Mouse (Mus musculus): ENCODE results near the gene Polr2j. TPM values are rescaled to one million over a fixed set of nuclear protein-coding genes. Genes with fewer than 3 reads are reported as not detected.
A peak's percentile ranks its signal among the peaks of the same experiment; 100 is the strongest.

The Polr2j gene
- 158 and 163 TPM in 2 replicates for total RNA-seq (2017)

DNA sequence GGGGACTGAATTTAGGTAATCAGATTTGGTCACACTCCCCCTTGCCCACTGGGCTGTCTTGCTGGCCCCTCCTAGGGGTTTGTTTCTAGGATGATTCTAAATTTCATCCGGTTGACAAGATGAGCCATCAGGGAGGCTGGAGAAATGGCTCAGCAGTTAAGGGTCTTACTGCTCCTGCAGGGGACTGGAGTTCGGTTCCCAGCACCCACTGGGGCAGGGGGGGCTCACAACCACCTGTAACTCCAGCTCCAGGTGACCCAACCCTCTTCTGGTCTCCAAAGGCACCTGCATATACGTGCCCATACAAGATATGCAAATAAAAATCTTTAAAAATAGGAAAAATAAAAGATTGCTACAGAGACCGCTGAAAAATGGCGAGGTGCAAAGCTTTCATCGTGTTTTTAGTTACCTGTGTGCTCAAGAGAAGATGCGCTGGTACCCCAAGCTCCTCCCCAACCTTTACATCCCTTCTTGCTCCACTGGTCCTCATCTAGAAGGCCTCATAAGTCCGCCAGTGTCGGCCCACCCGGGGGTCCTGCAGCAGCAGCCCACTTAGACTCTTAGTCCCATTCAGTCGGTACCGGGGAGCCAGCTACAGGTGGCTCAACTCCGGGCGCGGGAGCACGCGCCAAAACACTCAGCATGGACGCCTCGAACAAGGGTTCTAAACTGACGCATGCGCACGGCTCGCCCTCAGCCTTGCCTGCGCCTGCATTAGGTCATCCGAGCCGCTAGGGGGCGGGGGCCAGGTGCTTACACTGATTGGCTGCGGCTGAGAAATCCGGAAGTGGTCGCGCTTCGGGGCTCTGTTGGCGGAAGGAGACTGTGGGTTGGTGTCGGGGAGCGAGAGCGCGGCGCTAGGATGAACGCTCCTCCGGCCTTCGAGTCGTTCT is at the start of gene Polr2j:
Gene Polr2j (plus strand): TSS at position 741 of the 893 bp plus-strand sequence.
- ATAC-seq (replicated peaks; ENCODE audit: low read depth, poor library complexity, severe bottlenecking), result peak; percentile 97

DNA sequence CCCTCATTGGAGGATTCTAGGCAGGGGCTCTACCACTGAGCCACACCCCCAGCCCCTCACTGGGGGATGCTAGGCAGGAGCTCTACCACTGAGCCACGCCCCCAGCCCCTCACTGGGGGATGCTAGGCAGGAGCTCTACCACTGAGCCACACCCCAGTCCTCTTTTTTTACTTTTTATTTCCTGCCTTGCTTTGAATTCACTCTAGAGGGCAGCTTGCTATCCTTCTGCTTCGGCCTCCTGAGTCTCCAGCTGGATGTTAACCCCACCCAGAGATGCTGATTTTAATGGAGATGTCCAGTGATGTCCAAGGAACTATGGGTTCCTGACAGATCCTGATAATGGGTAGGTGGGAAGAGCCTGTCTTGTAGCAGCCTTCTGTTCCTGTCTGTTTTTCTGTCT is 47.0 kb upstream of the Polr2j start:
- ATAC-seq (replicated peaks; ENCODE audit: low read depth, poor library complexity, severe bottlenecking), result no peak

DNA sequence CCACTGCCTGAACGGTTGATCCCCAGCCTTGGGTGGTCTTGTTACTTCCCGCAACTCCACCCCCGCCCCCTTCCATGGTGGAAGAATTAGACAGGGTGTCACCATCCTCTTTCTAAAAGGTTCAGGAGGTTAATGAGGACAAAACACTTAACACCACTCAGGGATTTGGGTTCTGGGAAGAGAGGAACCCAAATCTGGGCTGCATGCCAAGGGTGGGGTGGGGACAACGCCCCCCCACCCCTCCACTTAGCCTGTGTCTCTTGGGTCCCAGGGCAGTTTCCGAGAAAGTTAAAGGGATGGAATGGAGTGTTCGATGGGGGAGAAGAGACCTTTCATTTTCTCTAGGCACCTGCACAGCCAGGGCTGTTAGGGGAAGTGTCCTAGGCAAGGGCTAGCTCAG is 43.4 kb upstream of the Polr2j start:
- ATAC-seq (replicated peaks; ENCODE audit: low read depth, poor library complexity, severe bottlenecking), result no peak

DNA sequence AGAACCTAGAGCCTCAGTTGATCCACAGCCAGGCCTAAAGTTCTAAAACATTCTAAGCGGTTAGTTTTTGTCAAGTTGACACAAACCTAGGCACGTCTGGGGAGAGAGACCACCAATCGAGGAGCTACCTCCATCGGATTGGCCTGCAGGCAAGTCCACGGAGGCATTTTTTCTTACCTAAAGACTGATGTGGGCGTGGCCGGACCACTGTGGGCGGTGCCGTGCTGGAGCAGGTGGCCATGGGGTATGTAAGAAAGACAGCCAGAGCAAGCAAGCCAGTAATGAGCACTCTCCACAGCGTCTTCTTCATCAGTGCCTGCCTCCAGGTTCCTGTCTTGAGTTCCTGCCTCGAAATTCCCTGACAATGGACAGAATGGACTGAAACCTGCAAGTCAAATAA is 42.9 kb upstream of the Polr2j start:
- ATAC-seq (replicated peaks; ENCODE audit: low read depth, poor library complexity, severe bottlenecking), result no peak

DNA sequence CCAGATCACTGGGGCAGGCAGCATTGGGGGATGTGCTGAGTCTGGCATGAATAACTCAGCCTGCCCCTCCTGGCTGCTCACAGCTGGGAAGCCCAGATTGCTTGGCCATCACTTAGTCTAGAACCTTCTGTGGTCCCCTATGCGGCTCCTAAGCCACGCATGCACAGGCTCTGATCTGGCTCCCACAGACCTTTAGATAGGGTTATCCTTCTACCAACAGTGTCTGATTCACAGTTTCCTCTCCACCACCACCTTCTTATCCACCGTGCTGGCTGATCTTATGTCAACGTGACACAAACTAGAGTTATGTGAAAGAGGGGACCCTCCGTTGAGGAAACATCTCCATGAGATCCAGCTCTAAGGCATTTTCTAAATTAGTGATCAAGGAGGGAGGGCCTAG is 41.4 kb upstream of the Polr2j start:
- peak; percentile 23; the same call in 1 of the 2 replicates for ATAC-seq (replicated peaks; ENCODE audit: low read depth, poor library complexity, severe bottlenecking)

DNA sequence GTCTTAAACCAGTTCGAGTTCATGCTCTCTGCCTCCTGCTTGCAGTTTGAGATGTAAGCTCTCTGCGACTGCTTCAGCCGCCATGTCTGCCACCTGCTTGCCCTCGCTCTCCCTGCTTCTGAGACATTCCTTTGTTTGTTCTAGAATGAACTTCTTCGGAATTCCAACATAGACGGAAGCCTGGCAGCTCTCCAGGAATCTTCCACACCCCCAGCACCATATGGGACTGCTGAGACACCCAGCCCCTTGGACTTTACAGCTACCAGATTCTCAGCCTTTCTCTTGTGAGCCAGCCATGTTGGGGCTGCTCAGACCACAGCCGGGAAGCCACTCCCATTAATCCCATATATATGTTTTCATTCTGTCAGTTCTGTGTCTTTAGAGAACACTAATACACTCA is 40.1 kb upstream of the Polr2j start:
- ATAC-seq (replicated peaks; ENCODE audit: low read depth, poor library complexity, severe bottlenecking), result no peak

DNA sequence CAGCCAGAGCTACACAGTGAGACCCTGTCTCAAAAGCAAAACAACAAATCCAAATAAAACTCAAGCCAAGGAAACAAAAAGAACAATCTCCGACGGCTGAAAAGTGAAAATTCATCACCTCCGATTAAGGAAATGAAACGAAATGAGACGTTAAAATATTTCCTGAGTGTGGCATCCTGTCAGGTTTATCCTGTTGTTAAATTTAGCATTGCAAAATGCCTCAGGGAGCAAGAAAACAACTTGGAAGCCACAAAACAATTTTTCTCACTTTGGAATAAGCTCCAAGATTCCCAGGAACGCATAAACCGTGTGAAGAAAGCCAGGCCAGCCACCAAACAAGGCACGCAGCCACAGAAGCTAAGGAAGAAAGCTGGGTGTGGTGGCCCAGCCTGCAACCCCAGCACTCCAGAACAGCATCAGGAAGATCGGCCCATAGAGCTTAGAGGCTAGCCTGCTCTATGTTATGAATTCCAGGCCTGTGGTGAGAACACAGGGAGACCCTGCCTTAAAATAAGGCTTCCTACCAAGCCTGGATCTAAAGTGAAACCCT is 39.4 kb upstream of the Polr2j start:
- 0 out of 2 replicates have a peak, but pooled peaks have one; percentile 26 for ATAC-seq (replicated peaks; ENCODE audit: low read depth, poor library complexity, severe bottlenecking)

DNA sequence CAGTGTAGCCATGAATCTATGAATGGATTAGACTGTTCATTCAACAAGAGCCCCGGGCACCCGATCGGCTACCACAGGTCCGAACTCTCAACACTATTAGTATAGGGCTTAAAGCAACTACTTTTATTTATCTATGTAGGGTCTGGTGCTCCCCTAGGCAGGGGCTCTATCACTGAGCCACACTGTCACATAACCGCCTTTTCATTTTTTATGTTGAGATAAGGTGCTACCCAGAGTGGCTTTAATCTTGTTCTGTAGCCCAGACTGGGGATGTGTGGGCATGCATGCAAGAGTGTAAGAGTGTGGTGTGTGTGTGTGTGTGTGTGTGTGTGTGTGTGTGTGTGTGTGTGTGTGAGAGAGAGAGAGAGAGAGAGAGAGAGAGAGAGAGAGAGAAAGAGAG is 38.3 kb upstream of the Polr2j start:
- ATAC-seq (replicated peaks; ENCODE audit: low read depth, poor library complexity, severe bottlenecking), result no peak

DNA sequence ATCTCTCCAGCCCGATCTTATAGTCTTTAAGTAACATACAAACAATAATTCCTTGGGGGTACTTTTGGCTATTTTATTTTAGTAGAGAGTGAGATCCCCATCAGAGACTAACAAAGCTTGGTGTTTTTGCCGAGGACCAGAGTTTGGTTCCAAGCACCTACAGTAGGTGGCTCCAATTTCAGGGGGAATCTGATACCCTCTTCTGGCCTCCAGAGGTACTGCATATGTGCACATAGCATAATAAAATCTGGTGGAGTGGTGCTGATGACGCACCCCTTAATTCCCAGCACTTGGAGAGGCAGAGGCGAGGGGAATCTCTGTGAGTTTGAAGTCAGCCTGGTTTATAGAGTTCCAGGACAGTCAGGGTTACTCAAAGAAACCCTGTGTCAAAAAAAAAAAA is 34.1 kb upstream of the Polr2j start:
- no peak for ATAC-seq (replicated peaks; ENCODE audit: low read depth, poor library complexity, severe bottlenecking)

DNA sequence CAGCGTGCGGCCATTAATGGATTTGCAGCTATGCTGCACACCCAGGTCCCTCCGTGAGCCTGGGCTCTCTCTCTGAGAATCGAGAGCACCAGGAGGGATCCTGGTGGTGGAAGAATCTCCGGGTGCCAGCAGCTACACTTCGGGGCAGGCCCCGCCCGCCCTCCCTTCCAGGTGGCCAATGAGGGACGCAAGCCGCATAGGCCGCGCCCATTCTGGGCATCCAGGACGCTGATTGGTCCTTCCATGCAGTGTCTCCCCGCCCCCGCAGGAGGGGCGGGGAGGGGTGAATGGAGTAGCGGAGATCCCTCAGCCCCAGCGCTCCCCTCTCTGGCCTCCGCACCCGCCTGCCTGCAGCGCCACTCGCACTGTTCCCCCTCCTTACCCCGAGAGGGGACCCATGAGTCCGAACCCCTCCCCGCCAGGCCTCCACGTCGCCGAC is 32.7 kb upstream of the Polr2j start, which contains the start of gene Rasa4:
Gene Rasa4 (plus strand): TSS at position 248 of the 439 bp plus-strand sequence.
- ATAC-seq (replicated peaks; ENCODE audit: low read depth, poor library complexity, severe bottlenecking), result peak; percentile 96

DNA sequence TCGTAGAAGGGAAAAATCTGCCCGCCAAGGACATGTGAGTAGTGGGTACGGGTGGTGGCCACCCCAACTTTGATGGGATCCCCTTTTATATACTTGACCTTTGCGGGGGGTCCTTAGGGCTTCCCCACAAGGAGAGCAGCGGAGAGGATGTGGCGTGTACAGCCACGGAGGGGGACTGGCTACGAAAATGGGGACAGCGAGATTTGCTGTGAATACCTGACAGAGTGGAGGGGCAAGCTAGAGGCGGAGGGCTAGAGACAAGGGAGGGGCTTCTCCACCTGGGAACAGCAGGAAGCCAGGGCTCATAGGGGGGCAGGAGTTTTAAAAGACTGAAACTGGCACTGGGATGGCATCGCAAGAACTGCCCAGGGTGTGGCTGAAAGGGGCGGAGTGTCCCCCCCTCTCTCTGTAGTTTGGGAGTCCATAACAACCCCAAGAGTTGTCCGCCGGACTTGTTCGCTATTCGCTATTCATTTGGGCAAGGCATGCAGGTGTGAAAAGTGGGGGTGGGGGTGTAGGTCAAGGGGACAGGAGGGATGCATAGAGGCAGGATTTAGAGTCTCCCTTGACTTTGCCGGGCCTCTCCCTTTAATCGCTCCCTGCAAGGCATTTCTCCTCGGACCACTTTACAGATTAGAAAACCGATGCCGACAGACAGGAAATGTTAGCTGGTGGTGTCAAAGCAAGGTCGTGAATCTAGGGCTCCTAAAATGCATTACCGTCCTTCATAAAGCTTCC is 32.1 kb upstream of the Polr2j start:
- ATAC-seq (replicated peaks; ENCODE audit: low read depth, poor library complexity, severe bottlenecking), result no peak

DNA sequence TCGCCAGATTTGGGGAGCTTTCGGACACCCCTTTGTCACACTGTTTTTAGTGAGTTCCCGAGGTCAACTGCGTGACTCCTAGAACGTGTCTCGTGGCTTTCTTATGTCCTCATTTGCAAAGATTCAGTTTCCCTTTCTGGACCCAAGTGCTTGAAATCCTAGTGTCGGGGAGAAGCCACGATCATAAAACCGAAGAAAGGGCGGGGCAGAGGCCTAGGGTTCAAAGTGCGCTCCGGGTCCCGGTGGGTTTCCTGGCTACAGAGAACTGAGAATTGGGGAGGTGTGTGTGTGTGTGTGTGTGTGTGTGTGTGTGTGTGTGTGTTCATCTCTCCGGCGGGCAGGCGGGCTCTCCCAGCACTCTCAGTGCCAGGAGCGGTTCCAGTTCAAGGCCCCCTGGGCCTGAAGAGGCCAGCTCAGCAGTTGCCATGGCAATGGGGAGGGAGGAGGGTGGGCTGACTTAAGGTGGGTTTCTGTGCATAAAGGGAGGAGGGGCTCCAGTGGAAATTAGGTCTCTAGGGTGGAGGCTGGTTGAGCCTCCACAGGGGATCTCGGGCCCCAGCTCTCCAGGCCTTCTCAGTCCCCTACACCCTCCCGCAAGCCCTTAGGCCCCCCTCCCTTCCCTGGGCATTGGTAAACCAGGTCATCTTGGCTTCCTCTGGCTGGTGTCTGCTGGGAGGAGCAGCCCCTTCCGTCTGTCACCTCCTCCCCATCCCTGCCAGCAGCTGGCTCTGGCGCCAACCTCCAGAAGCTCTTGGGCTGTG is 31.4 kb upstream of the Polr2j start:
- 0 out of 2 replicates have a peak, but pooled peaks have one; percentile 13 for ATAC-seq (replicated peaks; ENCODE audit: low read depth, poor library complexity, severe bottlenecking)

DNA sequence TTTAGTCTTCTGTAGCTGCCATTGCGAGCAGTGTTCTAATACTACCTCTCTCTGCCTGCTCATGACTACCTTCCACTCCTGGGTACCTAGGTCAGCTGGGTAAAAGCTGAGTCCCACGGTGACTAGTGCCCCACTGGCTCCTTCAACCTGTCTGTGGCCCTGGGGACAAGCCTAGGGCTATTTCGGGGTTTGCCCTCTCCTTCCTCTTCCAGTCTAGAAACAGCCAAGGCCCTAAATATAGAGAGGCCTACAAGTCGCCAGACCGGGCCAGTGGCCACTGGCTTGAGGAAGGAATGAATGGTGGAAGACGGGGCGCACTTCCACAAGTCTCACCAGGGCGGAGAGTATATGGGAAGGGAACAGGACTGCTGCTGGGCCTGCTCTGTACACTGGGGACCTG is 30.1 kb upstream of the Polr2j start:
- no peak for ATAC-seq (replicated peaks; ENCODE audit: low read depth, poor library complexity, severe bottlenecking)

DNA sequence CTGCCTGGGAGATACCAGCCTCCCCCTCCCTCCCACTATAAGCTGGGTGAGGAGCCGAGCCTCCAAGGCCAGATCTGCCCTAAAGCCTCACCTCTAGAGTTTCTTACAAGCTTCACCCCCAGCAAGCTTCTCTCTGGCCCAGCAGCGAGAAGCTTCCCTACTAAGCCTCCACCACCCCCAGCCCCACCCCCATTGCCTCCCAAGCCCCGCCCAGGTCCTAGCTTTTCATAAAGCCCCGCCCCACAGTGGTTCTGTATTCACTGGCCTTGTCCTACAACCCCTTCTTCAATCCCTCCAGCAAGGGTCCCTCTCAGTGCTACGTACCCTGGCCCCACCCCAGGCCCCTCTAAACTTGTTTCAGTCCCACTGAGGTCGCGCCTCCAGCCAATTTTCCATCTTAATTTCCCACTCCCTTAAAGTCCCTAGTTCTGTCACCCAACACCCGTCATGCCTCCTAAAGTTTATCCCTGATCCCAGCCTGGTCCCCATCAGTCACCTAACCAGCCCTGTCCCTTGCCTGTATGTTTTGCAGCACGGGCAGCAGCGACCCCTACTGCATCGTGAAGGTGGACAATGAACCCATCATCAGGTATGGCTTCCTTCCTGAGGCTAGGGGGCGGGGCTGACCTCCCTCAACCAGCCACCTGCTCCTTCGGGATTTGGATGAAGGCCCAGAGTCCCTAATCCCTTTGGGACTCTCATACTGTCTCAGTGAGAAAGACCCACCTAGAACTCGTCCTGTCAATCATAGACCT is 27.4 kb upstream of the Polr2j start:
- no peak for ATAC-seq (replicated peaks; ENCODE audit: low read depth, poor library complexity, severe bottlenecking)

DNA sequence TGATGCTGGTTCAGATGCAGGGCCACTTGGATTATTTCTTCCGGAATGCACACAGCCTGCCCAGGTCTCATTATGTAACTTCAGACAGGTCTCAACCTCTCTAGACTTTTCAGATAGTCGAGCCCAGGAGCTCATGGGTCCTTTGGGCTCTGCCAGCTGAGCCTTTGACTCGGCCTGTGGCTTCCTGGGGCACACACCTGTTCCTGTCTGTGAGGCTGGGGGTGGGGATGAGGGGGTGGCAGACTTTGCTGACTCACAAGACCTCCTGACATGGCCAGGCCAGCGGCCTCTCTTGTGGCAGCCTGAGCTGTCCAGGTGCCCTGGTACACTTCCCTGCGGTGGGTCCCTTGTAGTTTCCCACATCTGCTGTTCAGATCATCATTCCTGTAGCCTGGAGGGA is 24.5 kb upstream of the Polr2j start:
- no peak for ATAC-seq (replicated peaks; ENCODE audit: low read depth, poor library complexity, severe bottlenecking)

DNA sequence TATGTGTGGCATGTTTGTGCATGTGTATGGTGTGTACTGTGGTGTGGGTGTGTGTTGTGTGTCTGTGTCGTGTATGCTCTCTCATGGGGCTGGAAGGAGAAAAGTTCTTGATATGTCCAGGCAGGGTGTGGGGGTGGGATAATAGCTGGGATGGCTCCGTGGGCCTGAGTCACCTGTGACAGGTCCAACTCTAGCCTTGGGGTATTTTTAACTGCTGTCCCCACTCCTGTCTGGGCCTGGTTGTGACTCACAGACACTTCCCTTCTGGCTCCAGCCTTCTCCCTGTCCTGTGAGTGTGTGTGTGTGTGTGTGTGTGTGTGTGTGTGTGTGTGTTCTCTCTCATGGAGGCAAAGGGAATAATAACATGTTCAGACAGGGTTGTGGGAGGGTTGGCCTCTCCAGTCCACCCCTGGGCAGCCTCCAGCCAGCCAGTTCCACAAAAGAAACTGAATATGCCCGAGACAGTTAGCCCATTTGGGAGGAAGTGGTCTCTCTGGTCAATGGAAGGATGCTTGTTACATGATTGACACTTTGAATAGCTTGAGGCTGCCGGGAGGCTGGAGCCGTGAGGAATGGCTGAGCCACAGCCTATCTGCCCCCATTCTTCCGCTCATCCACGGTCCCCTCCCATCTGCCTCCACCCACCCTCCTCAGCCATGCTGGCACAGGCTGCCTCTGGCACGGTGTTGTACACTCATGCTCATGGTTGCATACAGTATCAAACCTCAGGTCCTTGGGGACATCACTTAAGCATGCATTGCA is 22.0 kb upstream of the Polr2j start:
- peak; percentile 88 for ATAC-seq (replicated peaks; ENCODE audit: low read depth, poor library complexity, severe bottlenecking)

DNA sequence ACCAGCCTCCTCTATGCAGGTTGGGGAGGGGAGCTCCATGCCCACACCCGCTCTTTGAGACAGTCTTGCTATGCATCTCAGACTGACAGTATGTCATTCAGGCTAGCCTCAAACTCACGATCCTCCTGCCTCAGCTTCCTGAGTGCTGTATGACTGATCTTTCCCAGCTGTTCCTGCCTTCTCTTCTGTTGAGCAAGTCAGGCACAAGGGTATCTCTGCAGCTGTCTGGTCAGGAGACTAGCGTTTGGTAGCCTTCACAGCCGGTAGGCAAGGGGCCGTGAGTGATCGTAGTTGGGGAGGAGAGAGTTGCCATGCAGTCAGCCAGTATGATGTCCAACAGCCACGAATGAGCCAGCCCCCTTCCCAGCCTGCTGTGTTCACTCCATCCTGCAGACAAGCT is 21.3 kb upstream of the Polr2j start:
- no peak for ATAC-seq (replicated peaks; ENCODE audit: low read depth, poor library complexity, severe bottlenecking)

DNA sequence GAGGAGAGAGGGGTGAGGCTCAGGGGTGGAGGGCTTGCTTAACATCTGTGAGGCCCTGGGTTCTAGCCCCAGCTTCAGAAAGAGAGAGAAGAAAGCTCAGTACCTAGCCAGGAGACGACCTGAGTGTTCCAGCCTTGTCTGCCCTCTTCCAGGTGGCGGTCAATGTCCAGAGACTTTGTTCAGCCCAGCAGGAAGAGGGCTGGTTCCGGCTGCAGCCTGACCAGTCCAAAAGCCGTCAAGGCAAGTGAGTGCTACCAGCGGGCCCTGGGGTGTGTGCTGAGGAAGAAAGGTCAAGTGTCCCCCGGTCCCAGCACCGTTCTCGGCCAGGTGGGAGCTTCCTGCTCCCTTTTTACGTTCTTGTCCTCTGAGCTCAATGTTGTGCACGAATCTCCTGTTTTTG is 17.9 kb upstream of the Polr2j start:
- no peak for ATAC-seq (replicated peaks; ENCODE audit: low read depth, poor library complexity, severe bottlenecking)

All from common myeloid progenitor, adult 5-6 weeks (primary cell).